Mouse (Mus musculus): ENCODE data around the gene Dop1a. TPM values are rescaled to one million over a fixed set of nuclear protein-coding genes. Genes with fewer than 3 reads are reported as not detected.
A peak's percentile ranks its signal among the peaks of the same experiment; 100 is the strongest.

The Dop1a gene
- polyA plus RNA-seq (2014; fragmentation: Nextera tagmentation; extraction: Ambion mirVana), result 15.5 and 19.3 TPM in 2 replicates

- WGBS, result under 1% methylated on average over 87 of the region's 93 CpGs
- Histone ChIP-seq H3K4me2 (peak within 1 kb of the TSS; percentile 74), H3K4me1 (ENCODE audit: insufficient read depth) (no peaks in the 10 kb centered on the region), H3K9ac (peak within 1 kb of the TSS; percentile 74), H3K4me3 (ENCODE audit: low read depth, low read length) (peak within 1 kb of the TSS; percentile 79), H3K9me3 (ENCODE audit: low read depth, low read length) (no peaks in the 10 kb centered on the region), H3K27ac (ENCODE audit: low read depth) (peak within 1 kb of the TSS; percentile 58; the same call in 1 of the 2 replicates), H3K27me3 (ENCODE audit: insufficient read depth, low read length) (no peaks in the 10 kb centered on the region), H3K36me3 (ENCODE audit: insufficient read depth) (no peaks in the 10 kb centered on the region)
- DNase-seq, result peak; percentile 95
- peak; percentile 75 for TF ChIP-seq CTCF (IDR thresholded peaks at IDR 0.05; ENCODE audit: low read depth)
- peak; percentile 95 for ATAC-seq (ENCODE audit: insufficient read depth)
Measured at GRCm38 (mm10) chr9:86466990-86467870, at the start of gene Dop1a. TSS of gene Dop1a (plus strand) at chr9:86467154.

GRCm38 (mm10) chr9:86417971-86418370 is 49.0 kb upstream of the Dop1a start:
- no peak for DNase-seq
- H3K4me3 ChIP-seq (ENCODE audit: low read depth, low read length), result no peak overlapping the region
- TF ChIP-seq CTCF (IDR thresholded peaks at IDR 0.05; ENCODE audit: low read depth), result no peak
- H3K9ac ChIP-seq, result no peak overlapping the region
- WGBS, result 90% methylated on average over 1 of the region's 1 CpGs
- H3K27ac ChIP-seq (ENCODE audit: low read depth), result no peak overlapping the region
- no peak overlapping the region for H3K4me2 ChIP-seq
- H3K27me3 ChIP-seq (ENCODE audit: insufficient read depth, low read length), result no peaks in the 10 kb centered on the region
- H3K36me3 ChIP-seq (ENCODE audit: insufficient read depth), result no peaks in the 10 kb centered on the region
- no peaks in the 10 kb centered on the region for H3K4me1 ChIP-seq (ENCODE audit: insufficient read depth)
- no peaks in the 10 kb centered on the region for H3K9me3 ChIP-seq (ENCODE audit: low read depth, low read length)
- no peak for ATAC-seq (ENCODE audit: insufficient read depth)

- H3K4me2 ChIP-seq, result no peak overlapping the region
- no peaks in the 10 kb centered on the region for H3K9me3 ChIP-seq (ENCODE audit: low read depth, low read length)
- H3K27me3 ChIP-seq (ENCODE audit: insufficient read depth, low read length), result no peaks in the 10 kb centered on the region
- no peaks in the 10 kb centered on the region for H3K4me1 ChIP-seq (ENCODE audit: insufficient read depth)
- H3K9ac ChIP-seq, result no peak overlapping the region
- no peak overlapping the region for H3K27ac ChIP-seq (ENCODE audit: low read depth)
- no peak for TF ChIP-seq CTCF (IDR thresholded peaks at IDR 0.05; ENCODE audit: low read depth)
- WGBS, result 76% methylated on average over 6 of the region's 6 CpGs
- DNase-seq (no peak), ATAC-seq (ENCODE audit: insufficient read depth) (no peak)
- no peaks in the 10 kb centered on the region for H3K36me3 ChIP-seq (ENCODE audit: insufficient read depth)
- H3K4me3 ChIP-seq (ENCODE audit: low read depth, low read length), result no peak overlapping the region
Measured at GRCm38 (mm10) chr9:86419366-86419765, 47.6 kb upstream of the Dop1a start.

GRCm38 (mm10) chr9:86423331-86423730 is 43.6 kb upstream of the Dop1a start:
- TF ChIP-seq CTCF (IDR thresholded peaks at IDR 0.05; ENCODE audit: low read depth), result no peak
- no peaks in the 10 kb centered on the region for H3K4me1 ChIP-seq (ENCODE audit: insufficient read depth)
- H3K4me2 ChIP-seq, result no peak overlapping the region
- no peak overlapping the region for H3K4me3 ChIP-seq (ENCODE audit: low read depth, low read length)
- WGBS, result 76% methylated on average over 4 of the region's 4 CpGs
- H3K9ac ChIP-seq, result no peak overlapping the region
- DNase-seq, result no peak
- H3K9me3 ChIP-seq (ENCODE audit: low read depth, low read length), result no peaks in the 10 kb centered on the region
- no peaks in the 10 kb centered on the region for H3K27me3 ChIP-seq (ENCODE audit: insufficient read depth, low read length)
- no peak overlapping the region for H3K27ac ChIP-seq (ENCODE audit: low read depth)
- ATAC-seq (ENCODE audit: insufficient read depth), result no peak
- H3K36me3 ChIP-seq (ENCODE audit: insufficient read depth), result no peaks in the 10 kb centered on the region

- Histone ChIP-seq H3K9ac (no peak overlapping the region), H3K4me1 (ENCODE audit: insufficient read depth) (no peaks in the 10 kb centered on the region), H3K9me3 (ENCODE audit: low read depth, low read length) (no peaks in the 10 kb centered on the region), H3K36me3 (ENCODE audit: insufficient read depth) (no peaks in the 10 kb centered on the region), H3K4me3 (ENCODE audit: low read depth, low read length) (no peak overlapping the region), H3K4me2 (no peak overlapping the region), H3K27me3 (ENCODE audit: insufficient read depth, low read length) (no peaks in the 10 kb centered on the region), H3K27ac (ENCODE audit: low read depth) (no peak overlapping the region)
- DNase-seq (no peak), ATAC-seq (ENCODE audit: insufficient read depth) (peak; percentile 41)
- WGBS, result 72% methylated on average over 3 of the region's 3 CpGs
- TF ChIP-seq CTCF (IDR thresholded peaks at IDR 0.05; ENCODE audit: low read depth), result no peak
Measured at GRCm38 (mm10) chr9:86435510-86435909, 31.4 kb upstream of the Dop1a start.

GRCm38 (mm10) chr9:86436608-86437007 is 30.3 kb upstream of the Dop1a start:
- H3K27me3 ChIP-seq (ENCODE audit: insufficient read depth, low read length), result no peaks in the 10 kb centered on the region
- no peak overlapping the region for H3K4me2 ChIP-seq
- H3K9ac ChIP-seq, result no peak overlapping the region
- DNase-seq, result no peak
- no peaks in the 10 kb centered on the region for H3K4me1 ChIP-seq (ENCODE audit: insufficient read depth)
- no peaks in the 10 kb centered on the region for H3K9me3 ChIP-seq (ENCODE audit: low read depth, low read length)
- no peak overlapping the region for H3K4me3 ChIP-seq (ENCODE audit: low read depth, low read length)
- no peak overlapping the region for H3K27ac ChIP-seq (ENCODE audit: low read depth)
- 93% methylated on average over 8 of the region's 8 CpGs for WGBS
- H3K36me3 ChIP-seq (ENCODE audit: insufficient read depth), result no peaks in the 10 kb centered on the region
- no peak for TF ChIP-seq CTCF (IDR thresholded peaks at IDR 0.05; ENCODE audit: low read depth)
- no peak for ATAC-seq (ENCODE audit: insufficient read depth)

- H3K27me3 ChIP-seq (ENCODE audit: insufficient read depth, low read length), result no peaks in the 10 kb centered on the region
- no peaks in the 10 kb centered on the region for H3K9me3 ChIP-seq (ENCODE audit: low read depth, low read length)
- no peaks in the 10 kb centered on the region for H3K4me1 ChIP-seq (ENCODE audit: insufficient read depth)
- no peak for TF ChIP-seq CTCF (IDR thresholded peaks at IDR 0.05; ENCODE audit: low read depth)
- H3K9ac ChIP-seq, result no peak overlapping the region
- H3K4me2 ChIP-seq, result peak overlapping the region; percentile 25
- peak; percentile 61 for DNase-seq
- ATAC-seq (ENCODE audit: insufficient read depth), result peak; percentile 74; the same call in 1 of the 2 replicates
- 30% methylated on average over 11 of the region's 11 CpGs for WGBS
- no peak overlapping the region for H3K4me3 ChIP-seq (ENCODE audit: low read depth, low read length)
- H3K36me3 ChIP-seq (ENCODE audit: insufficient read depth), result no peaks in the 10 kb centered on the region
- H3K27ac ChIP-seq (ENCODE audit: low read depth), result no peak overlapping the region
Measured at GRCm38 (mm10) chr9:86438337-86439009, 28.5 kb upstream of the Dop1a start.
